Mouse (Mus musculus) E14TG2a.4 (cell line): ENCODE data around the gene Rwdd3.

Source experiments
- H3K27me3 ChIP-seq: 2 replicates; pipeline ENCODE4 v1.6.1; 2014; ENCODE audit warnings: low read length, control low read depth; ENCODE audit not compliant: insufficient read depth
- H3K36me3 ChIP-seq: 2 replicates; pipeline ENCODE4 v1.6.1; 2014; ENCODE audit warnings: low read length, control low read depth; ENCODE audit not compliant: insufficient read depth
- H3K4me1 ChIP-seq: replicated peaks from 2 replicates; pipeline ENCODE4 v1.6.1; 2014; ENCODE audit warnings: low read depth, low read length, control low read depth
- H3K4me3 ChIP-seq: replicated peaks from 2 replicates; pipeline ENCODE4 v1.5.1; 2014; ENCODE audit warnings: mild to moderate bottlenecking, low read length
- H3K9me3 ChIP-seq: 2 replicates; pipeline ENCODE4 v1.6.1; 2014; ENCODE audit warnings: low read length, control low read depth
- CTCF ChIP-seq: conservative IDR thresholded peaks from 2 replicates; pipeline ENCODE4 v1.5.1; 2014; ENCODE audit warnings: low read length
- NANOG ChIP-seq: IDR thresholded peaks from 2 replicates; pipeline ENCODE4 v1.6.1; 2014; ENCODE audit warnings: borderline replicate concordance, low read length, mixed read lengths
- POU5F1 ChIP-seq: IDR thresholded peaks from 2 replicates; pipeline ENCODE4 v1.6.1; 2014; ENCODE audit warnings: low read length, borderline replicate concordance

The Rwdd3 gene

DNA sequence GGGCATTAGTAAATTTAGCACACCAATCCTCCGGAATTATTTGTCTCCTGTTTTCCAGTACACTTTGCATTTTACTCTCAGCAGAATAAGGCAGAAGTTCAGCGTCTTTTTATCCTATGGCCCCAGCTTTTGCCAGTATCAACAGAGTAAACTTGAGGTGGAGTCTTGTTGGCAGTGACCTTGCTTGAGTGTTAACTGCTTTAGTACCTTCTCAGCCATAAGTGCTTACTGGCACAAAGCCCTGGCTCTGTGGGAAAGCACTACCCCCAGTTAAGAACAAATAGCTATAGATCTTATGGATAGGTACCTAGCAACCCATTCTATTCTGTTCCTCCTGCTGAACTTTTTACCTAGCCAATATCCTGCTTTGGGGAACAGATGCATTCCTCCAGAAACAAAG is 17.7 kb upstream of the Rwdd3 start:
- TF ChIP-seq POU5F1, result no peak
- no peak for TF ChIP-seq CTCF
- TF ChIP-seq NANOG, result no peak
- Histone ChIP-seq H3K9me3 (no peaks in the 10 kb centered on the region), H3K36me3 (no peaks in the 10 kb centered on the region), H3K4me1 (peaks cover 2% of the 10 kb centered on the region; the same call in 1 of the 2 replicates), H3K27me3 (no peaks in the 10 kb centered on the region), H3K4me3 (no peak overlapping the region)

DNA sequence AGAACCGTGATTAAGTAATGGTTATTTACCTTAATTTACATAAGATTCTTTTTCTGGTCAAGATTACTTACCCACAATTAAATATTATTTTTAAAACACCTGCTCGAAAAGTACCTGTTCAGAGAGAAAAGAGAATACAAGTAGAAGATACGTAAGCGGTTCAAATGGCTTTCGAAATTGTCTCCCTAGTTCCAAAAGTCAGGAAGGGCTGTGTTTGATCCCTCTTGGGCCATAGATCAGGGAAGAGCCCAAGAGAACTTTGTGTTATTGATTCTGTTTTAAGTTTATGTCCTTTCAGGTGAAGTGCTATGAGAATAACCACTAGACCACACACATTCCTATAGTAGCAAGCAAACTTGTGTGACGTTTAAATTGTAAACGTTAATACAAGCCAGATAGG is 16.0 kb upstream of the Rwdd3 start:
- no peak overlapping the region for H3K4me3 ChIP-seq
- H3K4me1 ChIP-seq, result peaks cover 3% of the 10 kb centered on the region; the same call in 1 of the 2 replicates
- TF ChIP-seq NANOG (no peak), POU5F1 (no peak), CTCF (no peak)
- H3K27me3 ChIP-seq, result no peaks in the 10 kb centered on the region
- no peaks in the 10 kb centered on the region for H3K9me3 ChIP-seq
- no peaks in the 10 kb centered on the region for H3K36me3 ChIP-seq

DNA sequence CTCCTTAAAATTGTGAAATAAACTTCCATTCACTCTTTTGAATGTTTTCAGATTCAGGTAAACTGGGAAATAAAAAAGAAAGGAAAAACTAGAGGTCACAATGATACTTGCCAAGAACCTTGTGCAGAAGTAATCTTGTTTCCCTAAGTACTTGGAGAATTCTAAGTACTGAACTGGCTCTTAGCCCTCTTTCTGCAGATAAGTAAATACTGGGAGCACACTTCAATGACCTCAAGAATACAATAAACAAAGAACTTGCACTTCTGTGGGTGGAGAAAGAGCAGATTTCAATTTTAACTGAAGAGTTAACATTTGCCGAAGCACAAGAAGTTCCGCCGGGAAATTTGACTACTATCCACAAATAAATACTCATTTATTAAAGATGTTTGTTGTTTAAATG is 15.4 kb upstream of the Rwdd3 start:
- TF ChIP-seq NANOG (no peak), POU5F1 (no peak), CTCF (no peak)
- Histone ChIP-seq H3K4me3 (no peak overlapping the region), H3K4me1 (peaks cover 3% of the 10 kb centered on the region; the same call in 1 of the 2 replicates), H3K9me3 (no peaks in the 10 kb centered on the region), H3K27me3 (no peaks in the 10 kb centered on the region), H3K36me3 (no peaks in the 10 kb centered on the region)

DNA sequence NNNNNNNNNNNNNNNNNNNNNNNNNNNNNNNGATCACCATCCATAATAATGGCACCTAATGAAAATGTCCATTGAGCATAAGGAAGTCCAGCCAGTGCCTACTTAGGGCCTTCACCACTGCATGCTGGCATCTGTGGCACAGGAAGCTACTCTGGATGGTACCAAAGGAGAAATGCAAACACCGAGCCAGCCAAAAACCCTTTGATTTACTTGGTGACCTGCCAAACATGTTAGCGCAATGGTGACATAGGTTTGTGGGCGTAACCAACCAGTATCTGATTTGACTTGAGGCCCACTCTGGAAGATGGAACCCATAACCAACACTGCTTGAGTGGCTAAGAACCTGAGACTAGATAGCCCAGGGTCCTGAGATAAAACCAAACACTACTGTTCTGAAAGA is 13.7 kb upstream of the Rwdd3 start:
- no peaks in the 10 kb centered on the region for H3K9me3 ChIP-seq
- H3K4me1 ChIP-seq, result peaks cover 3% of the 10 kb centered on the region; the same call in 1 of the 2 replicates
- H3K4me3 ChIP-seq, result no peak overlapping the region
- H3K27me3 ChIP-seq, result no peaks in the 10 kb centered on the region
- no peaks in the 10 kb centered on the region for H3K36me3 ChIP-seq
- TF ChIP-seq NANOG, result no peak
- TF ChIP-seq CTCF, result no peak
- no peak for TF ChIP-seq POU5F1

DNA sequence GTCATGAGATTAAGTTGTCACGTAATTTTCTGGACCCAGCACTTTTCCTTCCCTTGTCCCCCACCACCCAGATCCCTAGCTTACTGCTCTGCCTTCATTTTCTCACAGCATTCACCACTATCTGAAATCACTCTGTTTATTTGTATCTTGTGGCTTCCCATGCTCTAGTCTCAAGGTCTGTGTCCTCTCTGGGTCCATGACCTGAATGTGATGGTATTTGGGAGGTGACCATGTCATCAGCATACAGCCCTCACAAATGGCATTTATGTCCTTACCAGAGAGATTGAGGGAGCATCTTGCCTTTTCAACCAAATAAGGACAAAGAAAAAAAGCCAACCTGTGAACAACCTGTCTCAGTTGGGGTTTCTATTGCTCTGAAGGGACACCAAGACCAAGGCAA is 4.5 kb upstream of the Rwdd3 start:
- H3K27me3 ChIP-seq, result no peaks in the 10 kb centered on the region; the same call in 1 of the 2 replicates
- H3K4me1 ChIP-seq, result peaks cover 5% of the 10 kb centered on the region
- no peaks in the 10 kb centered on the region for H3K36me3 ChIP-seq
- peaks cover 12% of the 10 kb centered on the region for H3K9me3 ChIP-seq
- H3K4me3 ChIP-seq, result no peak overlapping the region
- TF ChIP-seq NANOG, result no peak
- TF ChIP-seq POU5F1, result no peak
- TF ChIP-seq CTCF, result no peak

DNA sequence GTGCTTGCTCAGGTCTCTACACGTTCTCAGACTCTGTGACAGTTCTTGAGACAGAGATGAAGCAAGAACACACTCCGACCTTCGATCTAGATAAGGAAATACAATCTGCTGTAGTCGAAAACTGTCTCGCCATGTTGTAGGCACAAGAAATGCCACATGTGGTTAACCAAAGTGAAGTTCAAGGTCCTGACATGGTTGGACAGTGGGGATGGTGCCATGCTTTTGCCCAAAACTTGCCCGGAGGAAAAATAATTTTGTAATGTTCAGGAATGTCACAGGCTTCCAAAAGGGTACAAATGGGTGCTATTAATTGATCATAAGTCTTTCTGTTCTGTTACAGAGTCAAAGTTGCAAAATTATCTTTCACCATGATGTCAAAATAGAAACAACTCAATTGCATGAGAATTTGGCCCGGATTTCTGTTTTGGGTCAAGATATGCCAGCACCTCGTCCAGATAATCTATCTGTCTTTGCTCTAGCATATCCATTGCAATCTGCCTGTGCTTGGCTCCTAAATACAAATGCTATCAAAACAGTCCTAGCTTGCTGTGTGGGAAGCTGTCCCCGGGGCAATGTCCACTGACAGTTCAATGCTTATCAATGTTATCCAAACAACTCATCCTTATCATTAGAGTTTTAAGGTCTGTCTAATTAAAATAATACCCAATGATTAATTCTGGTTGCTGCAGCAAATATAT is 2.9 kb upstream of the Rwdd3 start:
- Histone ChIP-seq H3K9me3 (peaks cover 12% of the 10 kb centered on the region), H3K4me3 (no peak overlapping the region), H3K27me3 (no peaks in the 10 kb centered on the region; the same call in 1 of the 2 replicates), H3K4me1 (peaks cover 11% of the 10 kb centered on the region), H3K36me3 (no peaks in the 10 kb centered on the region)
- no peak for TF ChIP-seq POU5F1
- TF ChIP-seq CTCF, result no peak
- TF ChIP-seq NANOG, result no peak

DNA sequence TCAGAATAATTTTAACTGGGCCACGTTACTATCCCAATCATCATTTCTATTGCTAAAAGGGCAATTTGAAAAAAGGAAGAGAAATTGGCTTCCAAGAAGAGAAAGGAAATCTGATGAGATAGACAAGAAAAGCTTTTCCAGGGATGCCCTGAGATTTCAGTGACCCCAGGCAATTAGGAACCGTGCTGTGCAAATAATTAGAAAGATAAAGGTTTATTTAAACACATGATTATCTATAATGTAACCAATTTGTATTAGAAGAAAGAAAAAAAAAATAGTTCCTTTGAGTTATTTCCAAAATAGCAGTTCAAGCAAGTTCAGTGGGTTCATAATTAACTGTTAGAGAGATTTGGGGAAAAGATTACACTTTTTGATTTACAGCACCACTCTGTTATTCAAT is 1.2 kb upstream of the Rwdd3 start:
- TF ChIP-seq NANOG, result no peak
- no peak for TF ChIP-seq POU5F1
- no peak for TF ChIP-seq CTCF
- Histone ChIP-seq H3K9me3 (peaks cover 12% of the 10 kb centered on the region), H3K4me1 (peaks cover 11% of the 10 kb centered on the region), H3K4me3 (no peak overlapping the region), H3K36me3 (no peaks in the 10 kb centered on the region), H3K27me3 (no peaks in the 10 kb centered on the region; the same call in 1 of the 2 replicates)

DNA sequence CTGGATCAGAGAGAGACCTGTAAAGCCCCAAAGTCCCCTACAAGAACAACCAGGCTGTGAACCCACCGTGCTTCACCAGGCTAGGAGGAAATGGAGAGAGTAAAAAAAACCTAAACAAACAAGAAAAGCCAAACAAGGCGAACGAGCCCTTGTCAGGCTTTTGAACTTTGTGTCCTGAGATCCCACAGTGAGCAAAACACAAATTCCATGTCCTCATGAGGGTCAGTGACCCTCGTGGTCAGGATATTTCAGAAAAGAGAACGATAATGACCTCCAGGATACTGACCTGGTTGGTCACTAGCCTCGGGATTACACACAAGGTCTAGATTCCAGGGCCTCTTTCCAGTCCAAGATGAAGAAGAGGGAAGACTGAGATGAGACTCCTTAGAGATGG is 374 bp upstream of the Rwdd3 start:
- H3K4me3 ChIP-seq, result peak overlapping the region; percentile 87; the same call in 1 of the 2 replicates
- H3K4me1 ChIP-seq, result peaks cover 11% of the 10 kb centered on the region
- no peak for TF ChIP-seq CTCF
- TF ChIP-seq NANOG, result no peak
- no peak for TF ChIP-seq POU5F1
- H3K36me3 ChIP-seq, result no peaks in the 10 kb centered on the region
- peaks cover 10% of the 10 kb centered on the region for H3K9me3 ChIP-seq
- no peaks in the 10 kb centered on the region; the same call in 1 of the 2 replicates for H3K27me3 ChIP-seq

DNA sequence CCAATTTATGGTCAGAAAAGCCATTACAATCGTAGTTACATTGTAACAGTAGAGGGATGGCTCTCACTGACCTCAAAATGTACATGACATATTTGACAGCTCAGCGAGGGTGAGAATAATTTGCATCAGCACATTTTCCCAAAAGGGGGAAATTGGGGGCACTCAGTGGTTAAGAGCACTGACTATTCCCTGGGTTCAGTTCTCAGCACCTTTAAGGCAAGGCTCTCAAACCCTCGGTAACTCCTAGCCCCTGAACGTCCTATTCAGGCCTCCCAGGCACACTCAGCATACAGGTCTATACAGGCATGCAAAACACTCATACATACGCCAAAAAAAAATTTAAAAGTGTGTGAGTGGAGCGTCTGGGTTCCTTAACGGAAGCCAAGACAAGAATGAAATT is 864 bp downstream of the Rwdd3 start:
- H3K27me3 ChIP-seq, result no peaks in the 10 kb centered on the region; the same call in 1 of the 2 replicates
- peaks cover 3% of the 10 kb centered on the region; the same call in 1 of the 2 replicates for H3K36me3 ChIP-seq
- peak overlapping the region; percentile 87 for H3K4me3 ChIP-seq
- peaks cover 11% of the 10 kb centered on the region for H3K4me1 ChIP-seq
- peaks cover 4% of the 10 kb centered on the region; the same call in 1 of the 2 replicates for H3K9me3 ChIP-seq
- no peak for TF ChIP-seq CTCF
- TF ChIP-seq POU5F1, result no peak
- TF ChIP-seq NANOG, result no peak
